Mouse (Mus musculus): ENCODE measurements around the gene Lrrc8c. TPM values are rescaled to one million over a fixed set of nuclear protein-coding genes. Genes with fewer than 3 reads are reported as not detected.

Gene Lrrc8c
- total and polyA plus RNA-seq, 3 experiments = 33.0 to 46.0 TPM; not detected in 1

DNA sequence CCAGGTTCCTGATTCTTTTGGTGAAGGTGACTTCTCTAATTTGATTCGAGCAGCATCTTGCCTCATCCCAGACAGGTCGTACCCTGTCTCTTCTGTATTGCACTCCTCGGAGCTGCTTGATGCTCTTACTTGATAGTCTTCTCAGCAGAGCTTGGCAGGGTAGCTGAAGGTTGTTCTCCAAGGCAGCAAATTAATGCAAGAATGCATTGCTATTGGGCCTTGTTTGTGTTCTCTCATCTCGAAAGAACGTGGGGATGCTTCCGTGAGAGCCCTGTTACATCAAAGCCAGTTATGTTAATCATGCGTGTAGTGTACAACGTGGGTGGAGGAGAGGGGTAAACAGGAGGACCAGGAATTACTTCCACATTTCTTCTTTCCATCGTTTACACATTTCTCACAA is 86.5 kb downstream of the Lrrc8c start:
- DNase-seq (ENCODE audit: low read depth, low spot score) = no peak
- H3K4me3 ChIP-seq (ENCODE audit: control insufficient read depth in 1 of 2, insufficient read depth in 1 of 2, low read depth in 2 of 2, low read length in 2 of 2) = no peak overlapping the region
- no peaks in the 10 kb centered on the region for H3K27me3 ChIP-seq (ENCODE audit: control insufficient read depth in 1 of 2, insufficient read depth in 2 of 2, low read length in 2 of 2)
- no peaks in the 10 kb centered on the region for H3K9me3 ChIP-seq (replicated peaks; ENCODE audit: insufficient read depth, low read length)
- H3K27ac ChIP-seq (ENCODE audit: control insufficient read depth, low read depth, low read length) = no peak overlapping the region
- no peaks in the 10 kb centered on the region for H3K4me1 ChIP-seq (ENCODE audit: control insufficient read depth in 1 of 2, insufficient read depth in 2 of 2, low read length in 2 of 2)
- H3K79me2 ChIP-seq (ENCODE audit: control insufficient read depth, insufficient read depth, low read length, poor library complexity) = no peaks in the 10 kb centered on the region
- TF ChIP-seq MAZ (IDR thresholded peaks at IDR 0.05; ENCODE audit: low read depth, low read length) = no peak
- TF ChIP-seq ZC3H11A (IDR thresholded peaks at IDR 0.05; ENCODE audit: low read depth, low read length) = no peak
- no peak for TF ChIP-seq ETS1 (IDR thresholded peaks at IDR 0.05; ENCODE audit: low read depth, low read length)
- TF ChIP-seq GATA1 (IDR thresholded peaks at IDR 0.05; ENCODE audit: low read depth, low read length) = no peak
- no peak for TF ChIP-seq KAT2A (conservative IDR thresholded peaks at IDR 0.05; ENCODE audit: low read depth, low read length)
- TF ChIP-seq CTCF (IDR thresholded peaks at IDR 0.05 in 2 of 3, conservative IDR thresholded peaks at IDR 0.05 in 1 of 3; ENCODE audit: control insufficient read depth in 1 of 3, insufficient read depth in 1 of 3, low read depth in 2 of 3, low read length in 3 of 3, poor library complexity in 1 of 3, severe bottlenecking in 1 of 3) = no peak
- no peak for TF ChIP-seq MYC (IDR thresholded peaks at IDR 0.05; ENCODE audit: low read depth, low read length)
- no peak for TF ChIP-seq ELF1 (IDR thresholded peaks at IDR 0.05; ENCODE audit: low read depth, low read length)
- TF ChIP-seq POLR2AphosphoS5 (IDR thresholded peaks at IDR 0.05; ENCODE audit: borderline replicate concordance, low read depth, low read length) = no peak
- no peak for TF ChIP-seq BHLHE40 (IDR thresholded peaks at IDR 0.05; ENCODE audit: borderline replicate concordance, low read depth, low read length)
- TF ChIP-seq ZKSCAN1 (IDR thresholded peaks at IDR 0.05; ENCODE audit: low read depth, low read length) = no peak
- no peak for TF ChIP-seq MYB (IDR thresholded peaks at IDR 0.05; ENCODE audit: low read depth, low read length)
- no peak for TF ChIP-seq ZNF384 (IDR thresholded peaks at IDR 0.05; ENCODE audit: low read depth, low read length)
- TF ChIP-seq SMC3 (IDR thresholded peaks at IDR 0.05; ENCODE audit: low read depth, low read length) = no peak
- TF ChIP-seq CHD1 (IDR thresholded peaks at IDR 0.05; ENCODE audit: low read depth, low read length) = no peak
- no peak for TF ChIP-seq POLR2AphosphoS2 (IDR thresholded peaks at IDR 0.05; ENCODE audit: low read length)
- TF ChIP-seq SIN3A (IDR thresholded peaks at IDR 0.05; ENCODE audit: low read length) = no peak
- no peak for TF ChIP-seq TCF12 (IDR thresholded peaks at IDR 0.05; ENCODE audit: low read depth, low read length)
- TF ChIP-seq CHD2 (IDR thresholded peaks at IDR 0.05; ENCODE audit: low read length) = no peak
- H3K36me3 ChIP-seq (ENCODE audit: control insufficient read depth in 1 of 2, insufficient read depth in 2 of 2, low read length in 2 of 2) = peaks cover 0 to 21% of the 10 kb centered on the region in 2 experiments; a peak in 2 of 4 replicates
- no peak overlapping the region for H3K9ac ChIP-seq (ENCODE audit: control insufficient read depth, low read depth, low read length, poor library complexity, severe bottlenecking)

DNA sequence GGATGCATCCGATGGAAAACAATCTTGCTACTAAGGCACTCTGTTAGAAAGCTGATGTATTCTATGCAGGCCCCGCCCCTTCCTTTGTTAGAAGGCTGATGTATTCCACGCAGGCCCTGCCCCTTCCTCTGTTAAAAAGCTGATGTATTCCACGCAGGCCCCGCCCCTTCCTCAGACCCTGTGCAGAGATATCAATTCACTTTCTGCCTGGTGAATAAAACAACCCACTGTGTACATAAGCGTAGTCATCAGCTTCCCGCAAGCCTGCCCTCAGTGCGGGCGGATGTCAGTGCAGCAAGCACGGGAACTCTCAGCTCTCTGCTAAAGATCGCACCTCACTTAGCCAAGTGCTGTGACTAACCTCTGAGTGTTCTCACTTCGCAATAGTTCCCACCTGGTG is 90.5 kb downstream of the Lrrc8c start:
- Histone ChIP-seq H3K9me3 (replicated peaks; ENCODE audit: insufficient read depth, low read length) (no peaks in the 10 kb centered on the region), H3K36me3 (ENCODE audit: control insufficient read depth in 1 of 2, insufficient read depth in 2 of 2, low read length in 2 of 2) (peaks cover 4 to 21% of the 10 kb centered on the region in 2 experiments), H3K4me3 (ENCODE audit: control insufficient read depth in 1 of 2, insufficient read depth in 1 of 2, low read depth in 2 of 2, low read length in 2 of 2) (no peak overlapping the region), H3K27me3 (ENCODE audit: control insufficient read depth in 1 of 2, insufficient read depth in 2 of 2, low read length in 2 of 2) (no peaks in the 10 kb centered on the region), H3K9ac (ENCODE audit: control insufficient read depth, low read depth, low read length, poor library complexity, severe bottlenecking) (no peak overlapping the region), H3K27ac (ENCODE audit: control insufficient read depth, low read depth, low read length) (no peak overlapping the region), H3K4me1 (ENCODE audit: control insufficient read depth in 1 of 2, insufficient read depth in 2 of 2, low read length in 2 of 2) (peaks cover 4 to 6% of the 10 kb centered on the region in 2 experiments), H3K79me2 (ENCODE audit: control insufficient read depth, insufficient read depth, low read length, poor library complexity) (no peaks in the 10 kb centered on the region)
- TF ChIP-seq ZKSCAN1 (IDR thresholded peaks at IDR 0.05; ENCODE audit: low read depth, low read length) = no peak
- TF ChIP-seq MAZ (IDR thresholded peaks at IDR 0.05; ENCODE audit: low read depth, low read length) = no peak
- no peak for TF ChIP-seq POLR2AphosphoS2 (IDR thresholded peaks at IDR 0.05; ENCODE audit: low read length)
- TF ChIP-seq NELFE (IDR thresholded peaks at IDR 0.05; ENCODE audit: low read depth, low read length) = no peak
- no peak for TF ChIP-seq USF1 (IDR thresholded peaks at IDR 0.05; ENCODE audit: low read depth, low read length)
- no peak for TF ChIP-seq CHD2 (IDR thresholded peaks at IDR 0.05; ENCODE audit: low read length)
- TF ChIP-seq TBP (IDR thresholded peaks at IDR 0.05; ENCODE audit: low read depth, low read length) = no peak
- no peak for TF ChIP-seq SMC3 (IDR thresholded peaks at IDR 0.05; ENCODE audit: low read depth, low read length)
- no peak for TF ChIP-seq TCF12 (IDR thresholded peaks at IDR 0.05; ENCODE audit: low read depth, low read length)
- TF ChIP-seq GABPA (IDR thresholded peaks at IDR 0.05; ENCODE audit: low read depth, low read length) = no peak
- no peak for TF ChIP-seq POLR2AphosphoS5 (IDR thresholded peaks at IDR 0.05; ENCODE audit: borderline replicate concordance, low read depth, low read length)
- no peak for TF ChIP-seq ZC3H11A (IDR thresholded peaks at IDR 0.05; ENCODE audit: low read depth, low read length)
- TF ChIP-seq CHD1 (IDR thresholded peaks at IDR 0.05; ENCODE audit: low read depth, low read length) = no peak
- TF ChIP-seq NRF1 (IDR thresholded peaks at IDR 0.05; ENCODE audit: insufficient read depth, low read depth, low read length, poor library complexity, severe bottlenecking) = no peak
- TF ChIP-seq MAX (IDR thresholded peaks at IDR 0.05; ENCODE audit: low read length) = no peak
- TF ChIP-seq MYC (IDR thresholded peaks at IDR 0.05; ENCODE audit: low read depth, low read length) = no peak
- TF ChIP-seq KAT2A (conservative IDR thresholded peaks at IDR 0.05; ENCODE audit: low read depth, low read length) = no peak
- no peak for TF ChIP-seq RCOR1 (IDR thresholded peaks at IDR 0.05; ENCODE audit: low read depth, low read length)
- TF ChIP-seq ETS1 (IDR thresholded peaks at IDR 0.05; ENCODE audit: low read depth, low read length) = no peak
- DNase-seq (ENCODE audit: low read depth, low spot score) = peak; percentile 24

Measured in MEL (cell line).